Mouse (Mus musculus): ENCODE results near the gene Htr3b. TPM values are rescaled to one million over a fixed set of nuclear protein-coding genes. Genes with fewer than 3 reads are reported as not detected.

Gene Htr3b
- polyA plus RNA-seq, 1 experiment from 2014 or later = 0.31 TPM

- H3K4me2 ChIP-seq (replicated peaks; ENCODE audit: low read depth, low read length) = no peak overlapping the region
- no peaks in the 10 kb centered on the region for H3K36me3 ChIP-seq (ENCODE audit: control insufficient read depth, insufficient read depth, low read length)
- 38% methylated on average over 7 of the region's 7 CpGs for WGBS
- ATAC-seq (ENCODE audit: low FRiP score) (no peak), DNase-seq (ENCODE audit: low spot score) (no peak)
- H3K27me3 ChIP-seq (ENCODE audit: control insufficient read depth, insufficient read depth, low read length) = no peaks in the 10 kb centered on the region
- H3K9me3 ChIP-seq (ENCODE audit: control insufficient read depth, low read length) = no peaks in the 10 kb centered on the region
- H3K4me3 ChIP-seq (ENCODE audit: low read depth, low read length) = no peak overlapping the region
- no peaks in the 10 kb centered on the region for H3K4me1 ChIP-seq (replicated peaks; ENCODE audit: control insufficient read depth, insufficient read depth, low read length)
- no peak overlapping the region for H3K9ac ChIP-seq (ENCODE audit: low read depth, low read length)
- H3K27ac ChIP-seq (ENCODE audit: low read depth, low read length) = no peak overlapping the region
Measured at GRCm38 (mm10) chr9:48962131-48962530, 2.7 kb downstream of the Htr3b start.

- no peak overlapping the region for H3K9ac ChIP-seq (ENCODE audit: low read depth, low read length)
- 28% methylated on average over 12 of the region's 12 CpGs for WGBS
- H3K4me1 ChIP-seq (replicated peaks; ENCODE audit: control insufficient read depth, insufficient read depth, low read length) = no peaks in the 10 kb centered on the region
- no peak overlapping the region for H3K4me3 ChIP-seq (ENCODE audit: low read depth, low read length)
- H3K4me2 ChIP-seq (replicated peaks; ENCODE audit: low read depth, low read length) = no peak overlapping the region
- H3K9me3 ChIP-seq (ENCODE audit: control insufficient read depth, low read length) = no peaks in the 10 kb centered on the region
- no peaks in the 10 kb centered on the region for H3K27me3 ChIP-seq (ENCODE audit: control insufficient read depth, insufficient read depth, low read length)
- no peak overlapping the region for H3K27ac ChIP-seq (ENCODE audit: low read depth, low read length)
- ATAC-seq (ENCODE audit: low FRiP score) (no peak), DNase-seq (ENCODE audit: low spot score) (peak; percentile 16)
- H3K36me3 ChIP-seq (ENCODE audit: control insufficient read depth, insufficient read depth, low read length) = no peaks in the 10 kb centered on the region
Measured at GRCm38 (mm10) chr9:48961314-48961713, 3.5 kb downstream of the Htr3b start.

DNA sequence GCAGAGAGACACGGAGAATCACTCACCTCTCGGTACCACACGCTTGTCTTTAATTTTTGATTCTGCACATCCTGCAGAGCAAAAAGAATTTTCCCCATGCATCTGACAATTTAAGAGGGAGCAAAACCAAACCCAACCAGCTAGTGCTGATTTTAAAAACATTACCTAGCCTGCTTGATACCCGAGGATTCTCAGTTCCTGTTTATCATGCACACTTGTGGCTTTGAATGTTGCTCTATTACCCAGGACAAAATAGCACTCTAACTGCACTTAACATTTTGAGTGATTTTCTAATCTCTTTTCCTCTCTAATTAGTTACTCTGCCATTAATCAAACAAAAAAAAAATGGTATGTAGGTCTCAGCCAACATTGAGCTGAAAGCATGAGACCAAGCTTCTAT, 17.2 kb downstream of the Htr3b start:
- no peak overlapping the region for H3K4me3 ChIP-seq (ENCODE audit: low read depth, low read length)
- no peak for DNase-seq (ENCODE audit: low spot score)
- WGBS = 92% methylated on average over 4 of the region's 4 CpGs
- no peaks in the 10 kb centered on the region for H3K4me1 ChIP-seq (replicated peaks; ENCODE audit: control insufficient read depth, insufficient read depth, low read length)
- no peak overlapping the region for H3K4me2 ChIP-seq (replicated peaks; ENCODE audit: low read depth, low read length)
- no peaks in the 10 kb centered on the region for H3K36me3 ChIP-seq (ENCODE audit: control insufficient read depth, insufficient read depth, low read length)
- no peak overlapping the region for H3K9ac ChIP-seq (ENCODE audit: low read depth, low read length)
- H3K27me3 ChIP-seq (ENCODE audit: control insufficient read depth, insufficient read depth, low read length) = no peaks in the 10 kb centered on the region
- ATAC-seq (ENCODE audit: low FRiP score) = no peak
- H3K9me3 ChIP-seq (ENCODE audit: control insufficient read depth, low read length) = no peaks in the 10 kb centered on the region
- H3K27ac ChIP-seq (ENCODE audit: low read depth, low read length) = no peak overlapping the region

DNA sequence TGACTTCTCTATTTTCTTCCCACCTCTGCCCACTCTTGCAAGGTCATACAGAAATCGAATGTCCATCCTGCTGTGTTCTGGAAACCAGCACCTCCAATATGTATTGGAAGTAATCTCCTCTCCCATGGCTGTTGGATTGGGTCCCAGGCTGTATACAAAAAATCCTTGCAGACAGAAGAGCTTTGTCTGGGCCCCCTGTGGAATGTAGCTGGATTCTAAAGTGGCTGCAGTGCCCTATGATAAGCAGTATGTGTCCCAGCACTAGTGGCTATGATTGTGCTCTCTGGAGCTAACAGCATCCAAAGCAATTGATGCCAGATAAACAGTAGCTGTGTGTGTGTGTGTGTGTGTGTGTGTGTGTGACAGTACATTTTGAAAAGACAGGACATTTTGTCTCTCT, 22.4 kb downstream of the Htr3b start:
- 77% methylated on average over 1 of the region's 1 CpGs for WGBS
- no peak for DNase-seq (ENCODE audit: low spot score)
- no peaks in the 10 kb centered on the region for H3K27me3 ChIP-seq (ENCODE audit: control insufficient read depth, insufficient read depth, low read length)
- H3K4me3 ChIP-seq (ENCODE audit: low read depth, low read length) = no peak overlapping the region
- no peak overlapping the region for H3K27ac ChIP-seq (ENCODE audit: low read depth, low read length)
- H3K4me1 ChIP-seq (replicated peaks; ENCODE audit: control insufficient read depth, insufficient read depth, low read length) = no peaks in the 10 kb centered on the region
- no peak overlapping the region for H3K9ac ChIP-seq (ENCODE audit: low read depth, low read length)
- no peaks in the 10 kb centered on the region for H3K9me3 ChIP-seq (ENCODE audit: control insufficient read depth, low read length)
- H3K36me3 ChIP-seq (ENCODE audit: control insufficient read depth, insufficient read depth, low read length) = no peaks in the 10 kb centered on the region
- H3K4me2 ChIP-seq (replicated peaks; ENCODE audit: low read depth, low read length) = no peak overlapping the region
- ATAC-seq (ENCODE audit: low FRiP score) = no peak

DNA sequence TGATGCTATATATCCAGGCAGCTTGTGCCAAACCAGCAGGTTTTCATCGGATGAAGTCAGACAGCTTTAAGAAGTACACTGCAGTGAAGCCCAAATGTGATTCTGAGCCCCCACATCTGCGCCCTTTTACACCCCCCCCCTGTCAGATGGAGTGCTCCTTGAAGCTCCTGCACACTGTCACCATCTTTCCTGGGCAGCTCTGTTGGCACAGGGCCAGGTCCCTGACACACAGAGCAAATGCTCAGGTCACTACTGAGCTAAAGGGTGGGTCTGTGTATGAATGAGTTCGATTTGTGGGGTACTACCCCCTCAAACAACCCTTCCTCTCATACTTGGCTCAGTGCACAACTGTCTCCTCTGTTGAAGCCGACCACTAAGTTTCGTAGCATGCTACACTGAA, 35.4 kb downstream of the Htr3b start:
- no peak for ATAC-seq (ENCODE audit: low FRiP score)

GRCm38 (mm10) chr9:48928781-48929180, 36.0 kb downstream of the Htr3b start:
- Histone ChIP-seq H3K4me2 (replicated peaks; ENCODE audit: low read depth, low read length) (no peak overlapping the region), H3K27ac (ENCODE audit: low read depth, low read length) (no peak overlapping the region; the same call in 1 of the 2 replicates), H3K9me3 (ENCODE audit: control insufficient read depth, low read length) (no peaks in the 10 kb centered on the region), H3K36me3 (ENCODE audit: control insufficient read depth, insufficient read depth, low read length) (no peaks in the 10 kb centered on the region), H3K9ac (ENCODE audit: low read depth, low read length) (no peak overlapping the region), H3K4me1 (replicated peaks; ENCODE audit: control insufficient read depth, insufficient read depth, low read length) (no peaks in the 10 kb centered on the region), H3K27me3 (ENCODE audit: control insufficient read depth, insufficient read depth, low read length) (no peaks in the 10 kb centered on the region), H3K4me3 (ENCODE audit: low read depth, low read length) (no peak overlapping the region)
- DNase-seq (ENCODE audit: low spot score) (no peak), ATAC-seq (ENCODE audit: low FRiP score) (no peak)
- WGBS = 72% methylated on average over 3 of the region's 3 CpGs

More for the DNA sequence above, 35.4 kb downstream of the Htr3b start:
- WGBS = 89% methylated on average over 5 of the region's 5 CpGs
- Histone ChIP-seq H3K4me1 (replicated peaks; ENCODE audit: control insufficient read depth, insufficient read depth, low read length) (no peaks in the 10 kb centered on the region), H3K9ac (ENCODE audit: low read depth, low read length) (no peak overlapping the region), H3K4me2 (replicated peaks; ENCODE audit: low read depth, low read length) (no peak overlapping the region), H3K27ac (ENCODE audit: low read depth, low read length) (no peak overlapping the region), H3K36me3 (ENCODE audit: control insufficient read depth, insufficient read depth, low read length) (no peaks in the 10 kb centered on the region), H3K4me3 (ENCODE audit: low read depth, low read length) (no peak overlapping the region), H3K9me3 (ENCODE audit: control insufficient read depth, low read length) (no peaks in the 10 kb centered on the region), H3K27me3 (ENCODE audit: control insufficient read depth, insufficient read depth, low read length) (no peaks in the 10 kb centered on the region)
- DNase-seq (ENCODE audit: low spot score) = no peak

GRCm38 (mm10) chr9:48916011-48916788, 48.6 kb downstream of the Htr3b start:
- H3K9ac ChIP-seq (ENCODE audit: low read depth, low read length) = no peak overlapping the region
- ATAC-seq (ENCODE audit: low FRiP score) (no peak), DNase-seq (ENCODE audit: low spot score) (no peak)
- no peaks in the 10 kb centered on the region for H3K27me3 ChIP-seq (ENCODE audit: control insufficient read depth, insufficient read depth, low read length)
- H3K9me3 ChIP-seq (ENCODE audit: control insufficient read depth, low read length) = no peaks in the 10 kb centered on the region
- 79% methylated on average over 18 of the region's 18 CpGs for WGBS
- no peak overlapping the region; the same call in 1 of the 2 replicates for H3K27ac ChIP-seq (ENCODE audit: low read depth, low read length)
- no peaks in the 10 kb centered on the region for H3K36me3 ChIP-seq (ENCODE audit: control insufficient read depth, insufficient read depth, low read length)
- no peaks in the 10 kb centered on the region for H3K4me1 ChIP-seq (replicated peaks; ENCODE audit: control insufficient read depth, insufficient read depth, low read length)
- H3K4me3 ChIP-seq (ENCODE audit: low read depth, low read length) = no peak overlapping the region
- H3K4me2 ChIP-seq (replicated peaks; ENCODE audit: low read depth, low read length) = no peak overlapping the region

GRCm38 (mm10) chr9:48910885-48911537, 53.8 kb downstream of the Htr3b start, which contains the start of gene Htr3a:
TSS of gene Htr3a (minus strand) at chr9:48911099.
- DNase-seq (ENCODE audit: low spot score) (peak; percentile 36), ATAC-seq (ENCODE audit: low FRiP score) (no peak)
- no peak within 1 kb of the TSS for H3K9ac ChIP-seq (ENCODE audit: low read depth, low read length)
- no peak within 1 kb of the TSS for H3K4me2 ChIP-seq (replicated peaks; ENCODE audit: low read depth, low read length)
- no peak within 1 kb of the TSS for H3K27ac ChIP-seq (ENCODE audit: low read depth, low read length)
- H3K27me3 ChIP-seq (ENCODE audit: control insufficient read depth, insufficient read depth, low read length) = no peaks in the 10 kb centered on the region
- no peaks in the 10 kb centered on the region for H3K4me1 ChIP-seq (replicated peaks; ENCODE audit: control insufficient read depth, insufficient read depth, low read length)
- H3K36me3 ChIP-seq (ENCODE audit: control insufficient read depth, insufficient read depth, low read length) = no peaks in the 10 kb centered on the region
- WGBS = 5% methylated on average over 9 of the region's 9 CpGs
- no peak within 1 kb of the TSS for H3K4me3 ChIP-seq (ENCODE audit: low read depth, low read length)
- no peaks in the 10 kb centered on the region for H3K9me3 ChIP-seq (ENCODE audit: control insufficient read depth, low read length)

DNA sequence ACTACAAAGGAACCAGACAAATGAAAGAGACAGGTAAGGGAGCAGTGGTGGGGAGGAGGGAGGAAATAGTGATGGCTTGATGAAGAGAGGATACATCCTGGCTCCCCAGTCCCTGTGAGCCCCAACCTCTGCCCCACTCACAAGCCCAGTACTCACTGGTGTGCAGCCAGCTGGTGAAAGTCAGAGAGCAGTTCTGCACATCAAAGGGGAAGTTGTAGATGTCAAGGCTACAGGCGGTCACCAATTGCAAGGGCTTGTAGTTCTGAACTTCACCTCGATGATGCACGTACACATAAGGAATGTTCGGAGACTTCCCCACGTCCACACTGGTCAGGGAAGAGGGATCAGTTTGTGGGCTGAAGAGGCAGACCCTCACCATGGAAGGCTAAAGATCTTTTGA, 60.4 kb downstream of the Htr3b start:
- no peak overlapping the region for H3K9ac ChIP-seq (ENCODE audit: low read depth, low read length)
- ATAC-seq (ENCODE audit: low FRiP score) = no peak
- H3K4me3 ChIP-seq (ENCODE audit: low read depth, low read length) = no peak overlapping the region
- no peak for DNase-seq (ENCODE audit: low spot score)
- no peak overlapping the region for H3K4me2 ChIP-seq (replicated peaks; ENCODE audit: low read depth, low read length)
- H3K27me3 ChIP-seq (ENCODE audit: control insufficient read depth, insufficient read depth, low read length) = no peaks in the 10 kb centered on the region
- H3K27ac ChIP-seq (ENCODE audit: low read depth, low read length) = no peak overlapping the region
- 84% methylated on average over 5 of the region's 5 CpGs for WGBS
- no peaks in the 10 kb centered on the region for H3K36me3 ChIP-seq (ENCODE audit: control insufficient read depth, insufficient read depth, low read length)
- H3K4me1 ChIP-seq (replicated peaks; ENCODE audit: control insufficient read depth, insufficient read depth, low read length) = no peaks in the 10 kb centered on the region
- no peaks in the 10 kb centered on the region for H3K9me3 ChIP-seq (ENCODE audit: control insufficient read depth, low read length)
